In genomic region chr14:74925951-74926517, GRCm38 (mm10) we compare ENCODE assay signal across 12 mouse cellular contexts. TPM values are rescaled to one million over a fixed set of nuclear protein-coding genes. Genes with fewer than 3 reads are reported as not detected.
DNase-seq lines count a peak whose midpoint lies in the region.
"Had no signal": no experiment of that assay in that cellular context is flagged by ENCODE, and none has a peak within 500 bp of the region (broad histone marks: within the 10 kb centered on the region; RNA-seq: fewer than 3 reads in every experiment).

No protein-coding gene starts in this region.

- intact Hi-C loops in gastrocnemius, postnatal 14 days (cut with DNase I; ENCODE audit: low total_unique reads), result no loop called here

- peak; percentile 25 for DNase-seq in cerebellum, adult 9-10 months
- no peak for DNase-seq in cerebellum, adult 9-11 months
- DNase-seq in kidney, adult 18-20 months, result peak; percentile 44
- DNase-seq in kidney, adult 9 months, result no peak
- peak; percentile 23 for DNase-seq in right cerebral cortex, postnatal 4 days
- DNase-seq in right cerebral cortex, postnatal 36 days (ENCODE audit: low spot score in 2 of 2), result no peak
- peak; percentile 77 for DNase-seq in testis, postnatal 10 days (ENCODE audit: low spot score)
- no peak for DNase-seq in gastrocnemius, postnatal 14 days
- DNase-seq: B cell, adult 2 months; gastrocnemius, postnatal 10 days; lung, adult 2 months; thymus, postnatal 14 days had no signal

RNA-seq across cellular contexts. Expression of gene Lrch1, which starts 21.6 kb away (rescaled TPM):
- total RNA-seq in gastrocnemius, postnatal 14 days (2021), result 1 to 10 TPM; 5.5 to 6.6 TPM

Comparison
In these comparisons a context has a peak if more than half of its experiments do, and no peak if none do; other contexts are left out.
1. DNase-seq: peak in cerebellum, adult 9-10 months (single experiment), kidney, adult 18-20 months (single experiment), right cerebral cortex, postnatal 4 days (single experiment) and testis, postnatal 10 days (single experiment); none in cerebellum, adult 9-11 months (single experiment), kidney, adult 9 months (single experiment), right cerebral cortex, postnatal 36 days (0 of 2) and gastrocnemius, postnatal 14 days (single experiment).